Mouse (Mus musculus) thymus, adult 2 months (tissue): Measurements from ENCODE around the gene Aurka. TPM values are rescaled to one million over a fixed set of nuclear protein-coding genes. Genes with fewer than 3 reads are reported as not detected.

Source experiments
- DNase-seq: peaks from one replicate; pipeline ENCODE4 v3.0.0; 2021
- H3K27ac ChIP-seq: fragments of 200-500 bp; 2 replicates; pipeline ENCODE4 v1.5.1; 2012; ENCODE audit warnings: low read length, control low read depth; ENCODE audit not compliant: control insufficient read depth, insufficient read depth
- H3K27me3 ChIP-seq: fragments of 200-500 bp; 2 replicates; pipeline ENCODE4 v1.6.1; 2012; ENCODE audit warnings: mild to moderate bottlenecking, low read length, moderate library complexity, mixed read lengths; ENCODE audit not compliant: control insufficient read depth, insufficient read depth
- H3K36me3 ChIP-seq: fragments of 200-500 bp; 2 replicates; pipeline ENCODE4 v1.6.1; 2012; ENCODE audit warnings: mild to moderate bottlenecking, low read length, moderate library complexity; ENCODE audit not compliant: control insufficient read depth, insufficient read depth
- H3K4me1 ChIP-seq: fragments of 200-500 bp; replicated peaks from 2 replicates; pipeline ENCODE4 v1.6.1; 2012; ENCODE audit warnings: low read length; ENCODE audit not compliant: control insufficient read depth, insufficient read depth
- H3K4me3 ChIP-seq: fragments of 200-500 bp; 2 replicates; pipeline ENCODE4 v1.5.1; 2012; ENCODE audit warnings: mild to moderate bottlenecking, low read length, control low read depth, moderate library complexity; ENCODE audit not compliant: control insufficient read depth, insufficient read depth
- CTCF ChIP-seq: fragments of 200-500 bp; IDR thresholded peaks from 2 replicates; pipeline ENCODE4 v1.5.1; 2012; ENCODE audit warnings: mild to moderate bottlenecking, control low read depth, low read length, moderate library complexity, borderline replicate concordance; ENCODE audit not compliant: control insufficient read depth, poor library complexity, insufficient read depth; ENCODE audit errors: extremely low read depth
- POLR2A ChIP-seq: fragments of 200-500 bp; IDR thresholded peaks from 2 replicates; pipeline ENCODE4 v1.6.1; 2012; ENCODE audit warnings: mild to moderate bottlenecking, low read length, control low read depth, moderate library complexity; ENCODE audit not compliant: control insufficient read depth, poor library complexity, insufficient read depth; ENCODE audit errors: extremely low read depth
- WGBS: fragments of 180-500 bp; shearing (Covaris S2); methylation state at CpG from one replicate; pipeline ENCODE4 v1.1.7; 2018; 5-methylcytosine and 5-hydroxymethylcytosine counted together
- polyA plus RNA-seq: library from polyadenylated mRNA; depleted of rRNA; stranded (reverse); fragments of >200 nt; gene quantifications from 2 replicates; pipeline ENCODE4 v1.2.3, GENCODE M21; 2012

Aurka gene
- polyA plus RNA-seq, 1 experiment: 47.7 TPM

DNA sequence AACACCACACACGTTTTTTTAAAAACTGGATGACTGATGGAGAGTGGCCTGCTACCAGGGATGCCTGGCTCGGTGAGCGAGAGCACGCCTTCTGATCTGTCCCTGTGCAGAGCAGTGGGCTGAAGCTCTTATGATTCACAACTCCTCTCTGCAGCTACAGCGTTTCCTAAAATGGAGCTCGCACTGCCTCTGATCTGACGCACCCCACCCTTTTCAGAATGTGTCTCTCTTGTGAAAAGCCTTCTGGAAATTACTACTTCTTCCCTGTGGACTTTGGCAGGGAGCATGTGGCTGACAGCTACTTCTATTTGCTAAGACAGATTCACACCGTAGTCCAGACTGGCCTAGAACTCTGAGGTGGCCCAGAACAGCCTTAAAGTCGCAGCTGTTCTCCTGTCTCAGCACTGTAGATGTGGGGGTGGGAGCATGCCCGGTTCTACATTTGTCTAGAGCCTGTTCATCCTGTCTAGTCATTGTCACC lies 21.7 kb upstream of the Aurka start:
- Histone ChIP-seq H3K36me3 (no peaks in the 10 kb centered on the region), H3K4me1 (peaks cover 55% of the 10 kb centered on the region), H3K27ac (peak overlapping the region; percentile 46; the same call in 1 of the 2 replicates), H3K27me3 (no peaks in the 10 kb centered on the region), H3K4me3 (no peak overlapping the region)
- DNase-seq: no peak
- no peak for TF ChIP-seq POLR2A
- no peak for TF ChIP-seq CTCF
- WGBS: 48% methylated on average over 10 of the region's 10 CpGs

DNA sequence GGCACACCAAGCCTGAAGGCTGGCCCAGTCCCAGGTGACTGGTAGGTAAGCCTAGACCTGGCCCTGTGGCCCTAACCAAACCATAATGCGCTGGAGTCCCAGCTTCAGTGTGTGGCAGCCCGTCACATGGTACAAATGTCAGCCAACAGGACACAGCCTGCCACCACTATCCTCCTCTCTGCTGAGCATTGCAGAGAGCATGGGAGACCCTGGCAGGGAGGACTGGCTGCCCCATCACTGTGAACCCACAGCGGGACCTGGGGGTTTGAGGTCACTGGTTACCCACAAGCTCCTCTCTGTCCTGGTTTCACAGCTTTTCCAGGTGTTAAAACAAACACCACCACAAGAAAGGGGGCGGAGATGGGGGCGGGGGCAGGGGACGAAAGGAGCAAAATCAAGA lies 20.0 kb upstream of the Aurka start:
- no peaks in the 10 kb centered on the region for H3K27me3 ChIP-seq
- H3K36me3 ChIP-seq: no peaks in the 10 kb centered on the region
- H3K4me3 ChIP-seq: no peak overlapping the region
- peak overlapping the region; percentile 23; the same call in 1 of the 2 replicates for H3K27ac ChIP-seq
- 3% methylated on average over 6 of the region's 6 CpGs for WGBS
- TF ChIP-seq POLR2A (peak; percentile 44; the same call in 1 of the 2 replicates), CTCF (no peak)
- H3K4me1 ChIP-seq: peaks cover 48% of the 10 kb centered on the region
- peak; percentile 40 for DNase-seq

DNA sequence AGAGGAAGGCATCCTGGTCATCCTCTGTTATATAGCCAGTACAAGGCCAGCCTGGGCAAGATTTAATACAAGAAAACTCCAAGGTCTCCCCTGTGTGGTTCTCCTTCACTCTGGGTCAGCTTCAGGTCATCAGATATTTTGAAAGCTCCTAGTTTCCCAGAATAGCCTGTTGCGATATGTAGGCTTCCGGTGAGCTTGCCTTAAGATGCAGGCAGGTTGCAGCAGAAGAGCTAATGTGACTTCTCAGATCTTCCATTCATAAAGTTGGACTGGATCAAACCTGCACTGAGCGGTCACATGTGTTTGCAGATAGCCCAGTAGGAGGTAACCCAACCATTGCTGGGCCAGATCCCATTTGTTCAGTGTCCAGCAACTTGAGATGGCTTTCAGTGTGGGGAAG lies 14.4 kb upstream of the Aurka start:
- 96% methylated on average over 3 of the region's 3 CpGs for WGBS

DNA sequence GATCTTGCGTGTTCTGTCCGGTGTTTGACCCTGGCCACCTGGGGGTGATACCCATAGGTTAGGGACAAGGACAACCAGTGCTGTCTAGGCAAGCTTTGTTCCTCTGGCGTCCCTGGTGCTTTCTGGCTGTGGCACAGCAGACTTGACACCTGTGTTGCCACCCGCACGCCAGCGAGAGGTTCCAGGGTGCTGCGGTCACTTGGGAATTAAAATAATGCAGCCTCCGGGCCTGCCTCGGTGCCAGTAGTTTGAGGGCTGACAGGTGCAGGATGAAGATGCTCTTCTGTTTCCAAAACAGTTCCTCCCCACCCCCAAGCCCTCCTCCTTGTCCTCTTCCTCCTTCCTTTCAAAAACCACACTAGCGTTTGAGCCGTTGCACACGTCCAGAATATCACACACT lies 11.6 kb upstream of the Aurka start:
- 0 out of 2 replicates have a peak, but pooled peaks have one; percentile 26 for TF ChIP-seq POLR2A
- TF ChIP-seq CTCF: no peak
- Histone ChIP-seq H3K4me3 (peak overlapping the region; percentile 16; the same call in 1 of the 2 replicates), H3K27me3 (no peaks in the 10 kb centered on the region), H3K27ac (peak overlapping the region; percentile 99), H3K4me1 (peaks cover 33% of the 10 kb centered on the region), H3K36me3 (peaks cover 34% of the 10 kb centered on the region)
- WGBS: 6% methylated on average over 12 of the region's 12 CpGs
- DNase-seq: peak; percentile 77

More for the DNA sequence above, 14.4 kb upstream of the Aurka start:
- H3K4me1 ChIP-seq: peaks cover 31% of the 10 kb centered on the region
- H3K36me3 ChIP-seq: peaks cover 17% of the 10 kb centered on the region; the same call in 1 of the 2 replicates
- no peak for TF ChIP-seq POLR2A
- TF ChIP-seq CTCF: no peak
- no peak overlapping the region for H3K27ac ChIP-seq
- no peaks in the 10 kb centered on the region for H3K27me3 ChIP-seq
- DNase-seq: no peak
- H3K4me3 ChIP-seq: no peak overlapping the region

DNA sequence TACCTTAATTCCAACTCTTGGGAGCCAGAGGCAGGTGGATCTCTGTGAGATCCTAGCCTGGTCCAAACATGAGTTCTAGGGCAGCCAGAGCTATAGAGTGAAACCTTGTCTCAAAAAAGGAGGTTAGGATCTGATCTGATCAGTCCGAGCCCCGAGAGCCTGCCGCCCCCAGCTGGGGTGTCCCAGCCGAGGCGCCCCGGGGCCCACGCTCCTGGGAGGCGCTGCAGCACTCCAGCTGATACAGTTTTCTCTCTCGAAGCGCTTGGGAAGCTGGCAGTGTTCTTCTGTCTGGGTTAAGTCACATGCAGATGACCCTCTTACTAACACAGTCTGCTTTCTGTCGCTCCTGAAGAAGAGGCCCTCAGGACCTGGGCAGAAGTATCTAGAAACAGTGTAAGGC lies 11.0 kb upstream of the Aurka start:
- peak; percentile 53 for DNase-seq
- peak overlapping the region; percentile 99 for H3K27ac ChIP-seq
- no peak overlapping the region for H3K4me3 ChIP-seq
- peaks cover 36% of the 10 kb centered on the region for H3K36me3 ChIP-seq
- 35% methylated on average over 11 of the region's 11 CpGs for WGBS
- TF ChIP-seq CTCF (no peak), POLR2A (no peak)
- peaks cover 33% of the 10 kb centered on the region for H3K4me1 ChIP-seq
- no peaks in the 10 kb centered on the region for H3K27me3 ChIP-seq

DNA sequence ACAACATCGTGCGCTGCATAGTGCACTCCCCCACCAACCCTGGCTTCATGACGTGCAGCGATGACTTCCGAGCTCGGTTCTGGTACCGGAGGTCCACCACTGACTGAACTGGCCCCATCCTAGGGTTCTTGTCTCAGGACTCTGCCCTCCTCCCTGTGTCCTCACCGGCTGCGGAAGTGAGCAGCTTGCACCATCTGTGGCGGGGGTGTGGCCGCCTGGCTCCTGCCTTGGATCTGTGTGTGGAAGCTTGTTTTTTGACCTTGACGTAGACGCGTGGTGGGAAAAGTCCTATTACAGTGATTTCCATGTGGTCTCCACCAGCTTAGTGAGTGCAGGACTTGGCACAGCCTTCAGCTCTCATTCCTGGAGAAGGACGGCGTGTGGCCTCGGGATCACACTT lies 10.2 kb upstream of the Aurka start:
- WGBS: 96% methylated on average over 17 of the region's 17 CpGs
- H3K4me3 ChIP-seq: no peak overlapping the region
- H3K4me1 ChIP-seq: peaks cover 33% of the 10 kb centered on the region
- DNase-seq: no peak
- no peaks in the 10 kb centered on the region for H3K27me3 ChIP-seq
- TF ChIP-seq CTCF (no peak), POLR2A (no peak)
- peaks cover 45% of the 10 kb centered on the region for H3K36me3 ChIP-seq
- peak overlapping the region; percentile 99 for H3K27ac ChIP-seq

DNA sequence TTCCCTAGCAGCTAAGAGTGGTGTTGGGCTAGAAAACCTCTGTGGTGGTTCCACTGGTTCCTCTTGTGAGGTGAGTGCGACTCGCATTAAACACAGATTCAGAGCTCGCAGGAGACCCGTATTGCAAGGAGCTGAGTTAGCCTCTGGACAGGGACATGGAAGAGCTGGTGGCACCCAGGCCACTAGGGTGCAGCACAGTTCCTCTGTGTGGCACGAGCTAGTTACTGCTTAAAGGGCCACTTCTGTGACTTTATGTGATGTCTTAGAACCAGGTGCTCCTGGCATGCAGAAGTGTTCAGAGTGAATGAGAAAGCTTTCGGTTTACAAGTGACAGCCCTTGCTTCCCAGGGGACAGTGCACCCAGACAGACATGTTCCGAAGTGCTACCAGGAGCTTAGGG lies 8.0 kb upstream of the Aurka start:
- peak; percentile 83 for DNase-seq
- no peak overlapping the region for H3K4me3 ChIP-seq
- TF ChIP-seq POLR2A: no peak
- peak; percentile 81 for TF ChIP-seq CTCF

More for the DNA sequence above, 8.0 kb upstream of the Aurka start:
- WGBS: 41% methylated on average over 7 of the region's 7 CpGs
- H3K36me3 ChIP-seq: peaks cover 66% of the 10 kb centered on the region
- peaks cover 33% of the 10 kb centered on the region for H3K4me1 ChIP-seq
- no peaks in the 10 kb centered on the region for H3K27me3 ChIP-seq
- no peak overlapping the region for H3K27ac ChIP-seq
